ENCODE assay signal across 14 mouse cellular contexts in genomic region chr10:122870848-122871494, GRCm38 (mm10).
DNase-seq lines count a peak whose midpoint lies in the region; ATAC-seq lines count a peak whose summit lies in the region.
"Had no signal": no experiment of that assay in that cellular context is flagged by ENCODE, and none has a peak within 500 bp of the region (broad histone marks: within the 10 kb centered on the region; RNA-seq: fewer than 3 reads in every experiment).

No protein-coding gene starts in this region.

- H3K4me1 ChIP-seq in heart, embryonic 13.5 days = peaks cover 18% of the 10 kb centered on the region
- peaks cover 12% of the 10 kb centered on the region for H3K4me1 ChIP-seq in limb, embryonic 11.5 days (ENCODE audit: control insufficient read depth, insufficient read depth, low read length)
- peaks cover 25% of the 10 kb centered on the region for H3K4me1 ChIP-seq in limb, embryonic 10.5 days
- H3K4me1 ChIP-seq in embryonic facial prominence, embryonic 14.5 days (ENCODE audit: control insufficient read depth, insufficient read depth, low read length) = peaks cover 7% of the 10 kb centered on the region; the same call in 1 of the 2 replicates
- H3K4me1 ChIP-seq in stomach, embryonic 14.5 days (ENCODE audit: control insufficient read depth, insufficient read depth, low read length) = 0 out of 2 replicates have a peak, but pooled peaks cover 4% of the 10 kb centered on the region

- 72% methylated on average over 3 of the region's 3 CpGs for WGBS in heart, embryonic 13.5 days
- 82% methylated on average over 3 of the region's 3 CpGs for WGBS in limb, embryonic 11.5 days
- WGBS in limb, embryonic 10.5 days = 87% methylated on average over 3 of the region's 3 CpGs
- whole genome bisulfite sequencing in embryonic facial prominence, embryonic 14.5 days = 72% methylated on average over 3 of the region's 3 CpGs
- WGBS in stomach, embryonic 14.5 days = 61% methylated on average over 3 of the region's 3 CpGs

- H3K4me2 ChIP-seq in heart, embryonic 13.5 days = no peak overlapping the region
- H3K4me2 ChIP-seq in limb, embryonic 11.5 days (ENCODE audit: low read depth, severe bottlenecking) = no peak overlapping the region
- H3K4me2 ChIP-seq in embryonic facial prominence, embryonic 14.5 days (ENCODE audit: low read depth, low read length) = no peak overlapping the region
- H3K4me2 ChIP-seq in stomach, embryonic 14.5 days (replicated peaks; ENCODE audit: low read depth, low read length) = no peak overlapping the region

- ATAC-seq in heart, embryonic 13.5 days (ENCODE audit: extremely low read depth, insufficient number of reproducible peaks, low FRiP score, low TSS enrichment) = no peak
- ATAC-seq in limb, embryonic 11.5 days (ENCODE audit: insufficient number of reproducible peaks, low FRiP score, low TSS enrichment, low read depth) = no peak
- ATAC-seq in embryonic facial prominence, embryonic 14.5 days (ENCODE audit: low read depth) = no peak
- ATAC-seq in stomach, embryonic 14.5 days (ENCODE audit: insufficient number of reproducible peaks, insufficient read depth, low FRiP score, low read depth) = no peak
- ATAC-seq: forebrain, embryonic 14.5 days; hindbrain, embryonic 16.5 days had no signal

- no peaks in the 10 kb centered on the region for H3K27me3 ChIP-seq in heart, embryonic 13.5 days (replicated peaks)
- no peaks in the 10 kb centered on the region for H3K27me3 ChIP-seq in limb, embryonic 11.5 days (ENCODE audit: control insufficient read depth, insufficient read depth, low read length)
- no peaks in the 10 kb centered on the region for H3K27me3 ChIP-seq in limb, embryonic 10.5 days (ENCODE audit: low read depth, poor library complexity, severe bottlenecking)
- no peaks in the 10 kb centered on the region for H3K27me3 ChIP-seq in embryonic facial prominence, embryonic 14.5 days (replicated peaks; ENCODE audit: control insufficient read depth, insufficient read depth, low read length)
- H3K27me3 ChIP-seq in stomach, embryonic 14.5 days (ENCODE audit: control insufficient read depth, insufficient read depth, low read length) = no peaks in the 10 kb centered on the region

- H3K27ac ChIP-seq in heart, embryonic 13.5 days (replicated peaks) = peak overlapping the region; percentile 80
- peak overlapping the region; percentile 21; the same call in 1 of the 2 replicates for H3K27ac ChIP-seq in limb, embryonic 11.5 days (replicated peaks; ENCODE audit: low read depth, low read length)
- H3K27ac ChIP-seq in limb, embryonic 10.5 days = no peak overlapping the region
- H3K27ac ChIP-seq in embryonic facial prominence, embryonic 14.5 days (replicated peaks; ENCODE audit: low read depth, low read length) = peak overlapping the region; percentile 70
- H3K27ac ChIP-seq in stomach, embryonic 14.5 days (ENCODE audit: low read length) = peak overlapping the region; percentile 35
- H3K27ac ChIP-seq: heart, adult 2 months; layer of hippocampus, adult 2 months had no signal

- H3K9ac ChIP-seq in heart, embryonic 13.5 days = no peak overlapping the region
- no peak overlapping the region for H3K9ac ChIP-seq in limb, embryonic 11.5 days (ENCODE audit: low read length)
- no peak overlapping the region for H3K9ac ChIP-seq in embryonic facial prominence, embryonic 14.5 days (ENCODE audit: low read depth, low read length)
- no peak overlapping the region for H3K9ac ChIP-seq in stomach, embryonic 14.5 days (replicated peaks; ENCODE audit: low read depth, low read length)

- DNase-seq in heart, adult 11 months = no peak
- no peak for DNase-seq in limb, embryonic 11.5 days (ENCODE audit: low spot score)
- no peak for DNase-seq in limb, embryonic 10.5 days (ENCODE audit: low spot score)
- no peak for DNase-seq in embryonic facial prominence, embryonic 14.5 days (ENCODE audit: low spot score)
- DNase-seq in testis, postnatal 10 days (ENCODE audit: low spot score) = no peak
- no peak for DNase-seq in adrenal gland, postnatal 25 days
- DNase-seq: cerebellum, postnatal 25 days; heart, adult 2 months; retina, postnatal 1 day had no signal

- H3K4me3 ChIP-seq in heart, embryonic 13.5 days = no peak overlapping the region
- no peak overlapping the region for H3K4me3 ChIP-seq in limb, embryonic 11.5 days (ENCODE audit: low read depth, low read length)
- H3K4me3 ChIP-seq in limb, embryonic 10.5 days = no peak overlapping the region
- H3K4me3 ChIP-seq in embryonic facial prominence, embryonic 14.5 days (ENCODE audit: low read depth, low read length) = no peak overlapping the region
- no peak overlapping the region for H3K4me3 ChIP-seq in stomach, embryonic 14.5 days (ENCODE audit: low read depth, low read length)
- H3K4me3 ChIP-seq: heart, adult 2 months; layer of hippocampus, adult 2 months had no signal

- no peaks in the 10 kb centered on the region for H3K9me3 ChIP-seq in heart, embryonic 13.5 days
- no peaks in the 10 kb centered on the region for H3K9me3 ChIP-seq in limb, embryonic 11.5 days (ENCODE audit: control insufficient read depth, low read length)
- no peaks in the 10 kb centered on the region for H3K9me3 ChIP-seq in limb, embryonic 10.5 days (replicated peaks)
- no peaks in the 10 kb centered on the region for H3K9me3 ChIP-seq in embryonic facial prominence, embryonic 14.5 days (ENCODE audit: control insufficient read depth, low read length)
- no peaks in the 10 kb centered on the region for H3K9me3 ChIP-seq in stomach, embryonic 14.5 days (ENCODE audit: control insufficient read depth, low read depth, low read length)

- H3K36me3 ChIP-seq in heart, embryonic 13.5 days = no peaks in the 10 kb centered on the region
- no peaks in the 10 kb centered on the region for H3K36me3 ChIP-seq in limb, embryonic 11.5 days (ENCODE audit: control insufficient read depth, insufficient read depth, low read length)
- H3K36me3 ChIP-seq in limb, embryonic 10.5 days = no peaks in the 10 kb centered on the region
- no peaks in the 10 kb centered on the region for H3K36me3 ChIP-seq in embryonic facial prominence, embryonic 14.5 days (ENCODE audit: control insufficient read depth, insufficient read depth, low read length)
- no peaks in the 10 kb centered on the region for H3K36me3 ChIP-seq in stomach, embryonic 14.5 days (ENCODE audit: control insufficient read depth, insufficient read depth, low read length)
